Mouse (Mus musculus) cerebellum, postnatal 10 days (tissue): Measurements from ENCODE around the gene Ran.

Source experiments
- DNase-seq, 2 experiments: peaks; one replicate each; pipeline ENCODE4 v3.0.0; 2021; ENCODE audit warnings: mixed read lengths in 2 of 2

Ran gene

DNA sequence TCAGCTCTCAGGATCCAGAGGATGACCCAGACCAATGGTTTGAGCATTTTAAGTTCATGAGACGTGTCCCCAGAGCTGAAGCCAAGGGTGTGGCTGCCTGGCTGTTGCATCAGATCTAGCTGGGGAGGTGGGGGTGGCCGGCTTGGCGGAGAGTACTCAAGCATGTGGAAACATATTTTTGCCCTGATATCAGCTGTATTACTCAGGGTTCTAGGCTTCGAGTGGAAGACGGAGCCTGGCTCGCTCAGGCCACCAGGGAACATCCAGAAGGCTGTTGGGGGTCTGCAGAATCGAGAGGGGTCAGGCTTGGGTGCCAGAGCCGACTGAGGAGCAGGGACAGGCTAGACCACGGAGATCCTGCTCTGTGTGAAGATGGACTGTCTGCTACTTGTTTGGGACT lies 46.1 kb downstream of the Ran start:
- no peak for DNase-seq

DNA sequence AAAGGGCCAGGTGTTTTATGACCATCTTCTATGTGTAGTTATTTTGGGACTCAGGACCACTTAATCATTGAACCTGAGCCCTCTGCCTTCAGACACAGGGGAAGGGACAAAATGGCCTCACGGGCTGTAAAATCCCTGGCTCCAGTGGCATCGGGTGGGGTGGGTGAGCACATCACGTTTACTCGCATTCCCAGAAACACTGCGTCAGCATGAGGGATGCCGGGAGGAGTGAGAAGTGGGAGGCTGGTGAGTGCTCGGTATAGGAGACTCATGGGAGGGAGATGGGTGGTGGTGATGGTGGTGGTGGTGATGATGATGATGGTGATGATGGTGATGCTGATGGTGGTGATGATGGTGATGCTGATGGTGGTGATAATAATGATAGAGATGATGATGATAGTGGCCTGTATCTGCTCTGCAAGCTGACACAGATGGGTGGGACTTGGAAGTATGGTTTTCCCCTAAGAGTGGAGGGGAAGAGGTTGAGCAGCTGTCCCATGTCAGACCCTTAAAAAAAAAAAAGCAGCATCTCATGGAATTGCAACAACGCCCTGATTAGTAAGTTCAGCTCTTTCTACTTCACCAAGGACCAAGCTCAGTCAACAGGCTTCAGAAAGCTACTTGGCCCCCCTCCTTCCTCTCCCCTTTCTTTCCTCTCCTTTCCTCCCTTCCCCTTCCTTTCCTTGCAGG lies 46.8 kb downstream of the Ran start:
- no peak for DNase-seq

DNA sequence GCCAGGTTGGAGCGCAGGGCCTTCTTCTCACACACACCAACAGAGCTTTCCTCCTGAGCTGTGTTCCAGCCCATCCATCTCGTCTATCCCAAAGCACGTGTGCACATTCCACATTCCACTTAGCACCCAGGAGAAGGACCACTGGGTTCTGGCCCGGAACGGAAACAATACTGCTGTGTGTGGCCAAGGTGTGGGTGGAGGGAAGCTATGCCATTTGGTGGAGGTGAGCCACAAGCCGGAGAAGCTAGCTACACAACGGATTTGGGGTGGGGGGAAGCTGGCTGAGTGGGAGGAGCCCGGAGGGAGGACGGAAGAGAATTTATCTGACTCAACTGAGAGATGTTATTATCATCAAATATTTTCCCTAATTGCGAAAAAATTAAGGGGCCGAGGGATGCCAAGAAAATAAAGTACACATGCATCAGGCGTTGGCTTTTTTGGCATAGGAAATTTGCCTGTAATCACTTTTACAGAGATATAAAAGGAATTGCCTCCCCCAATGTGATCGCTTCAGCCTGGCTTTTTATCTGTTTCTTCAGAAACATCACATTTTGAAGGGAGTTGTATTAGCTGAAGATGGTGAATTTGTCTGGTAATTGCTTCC lies 47.5 kb downstream of the Ran start:
- DNase-seq = no peak

DNA sequence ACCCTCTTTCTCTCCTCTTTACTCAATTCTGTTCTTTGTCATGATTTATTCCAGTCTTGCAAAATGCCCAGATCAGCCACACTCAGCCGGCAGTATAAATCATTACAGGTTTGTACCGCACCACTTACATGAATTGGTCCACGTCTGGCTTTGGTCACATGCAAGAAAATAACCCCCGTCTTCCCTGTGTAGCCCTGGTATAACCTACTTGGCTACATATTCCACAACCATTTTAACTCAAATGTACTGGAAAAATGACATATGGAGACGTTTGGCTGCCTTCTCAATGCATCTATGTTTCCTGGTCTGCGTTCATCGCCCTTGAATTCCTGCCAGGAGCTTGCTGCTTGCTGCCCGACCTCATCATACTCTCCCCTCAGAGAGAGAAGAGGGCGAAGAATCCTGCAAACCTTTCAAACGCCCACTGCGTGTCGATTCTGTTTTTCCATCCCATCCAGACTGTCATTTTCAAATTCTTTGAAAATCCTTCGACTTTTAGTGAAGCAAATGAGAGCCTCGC lies 52.0 kb downstream of the Ran start:
- peak; percentile 94 for DNase-seq

DNA sequence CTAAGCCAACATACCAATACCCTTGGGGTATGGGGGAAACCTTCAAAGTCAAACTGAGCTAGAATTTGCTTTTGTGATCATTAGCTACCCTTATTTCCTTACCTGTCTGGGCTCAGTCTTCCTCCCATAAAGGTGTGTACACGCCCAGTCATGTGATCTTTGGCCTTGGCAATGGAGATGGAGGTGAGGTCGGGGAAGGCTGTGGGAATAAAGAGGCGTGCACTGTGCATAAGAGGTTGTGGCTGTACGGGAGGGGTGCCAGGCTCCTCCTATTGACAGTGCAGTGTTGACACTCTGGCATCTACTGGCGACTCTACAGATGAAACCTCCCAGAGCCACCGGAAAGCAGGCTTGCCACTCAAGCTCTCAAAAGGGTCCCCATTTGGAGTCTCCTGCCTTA lies 53.5 kb downstream of the Ran start:
- no peak for DNase-seq
